Mouse (Mus musculus): Measurements from ENCODE around the gene Ptprd. TPM values are rescaled to one million over a fixed set of nuclear protein-coding genes. Genes with fewer than 3 reads are reported as not detected.

Ptprd gene
- polyA plus RNA-seq, 1 experiment from 2014 or later = 6.3 TPM

GRCm38 (mm10) chr4:76660146-76660545 is 1551.6 kb downstream of the Ptprd start:
- Histone ChIP-seq H3K4me1 (ENCODE audit: control insufficient read depth, low read depth, low read length) (no peaks in the 10 kb centered on the region), H3K27ac (ENCODE audit: low read length) (no peak overlapping the region), H3K4me3 (ENCODE audit: low read depth, low read length) (no peak overlapping the region), H3K9me3 (replicated peaks; ENCODE audit: control insufficient read depth, low read length) (no peaks in the 10 kb centered on the region), H3K36me3 (ENCODE audit: control insufficient read depth, insufficient read depth) (no peaks in the 10 kb centered on the region), H3K27me3 (ENCODE audit: control insufficient read depth, insufficient read depth, low read depth, low read length) (no peaks in the 10 kb centered on the region), H3K4me2 (ENCODE audit: low read depth, low read length) (no peak overlapping the region), H3K9ac (ENCODE audit: low read depth, low read length) (no peak overlapping the region)
- no peak for ATAC-seq (ENCODE audit: low read depth)
- 55% methylated on average over 2 of the region's 2 CpGs for WGBS (ENCODE audit: insufficient replicate concordance)

GRCm38 (mm10) chr4:76656734-76657133 is 1555.0 kb downstream of the Ptprd start:
- Histone ChIP-seq H3K9ac (ENCODE audit: low read depth, low read length) (no peak overlapping the region), H3K4me2 (ENCODE audit: low read depth, low read length) (no peak overlapping the region), H3K4me3 (ENCODE audit: low read depth, low read length) (no peak overlapping the region), H3K36me3 (ENCODE audit: control insufficient read depth, insufficient read depth) (no peaks in the 10 kb centered on the region), H3K27ac (ENCODE audit: low read length) (no peak overlapping the region), H3K4me1 (ENCODE audit: control insufficient read depth, low read depth, low read length) (no peaks in the 10 kb centered on the region), H3K27me3 (ENCODE audit: control insufficient read depth, insufficient read depth, low read depth, low read length) (no peaks in the 10 kb centered on the region), H3K9me3 (replicated peaks; ENCODE audit: control insufficient read depth, low read length) (no peaks in the 10 kb centered on the region)
- ATAC-seq (ENCODE audit: low read depth) = no peak
- WGBS (ENCODE audit: insufficient replicate concordance) = 70% methylated on average over 3 of the region's 3 CpGs

- Histone ChIP-seq H3K9ac (ENCODE audit: low read depth, low read length) (no peak overlapping the region), H3K36me3 (ENCODE audit: control insufficient read depth, insufficient read depth) (no peaks in the 10 kb centered on the region), H3K4me3 (ENCODE audit: low read depth, low read length) (no peak overlapping the region), H3K4me1 (ENCODE audit: control insufficient read depth, low read depth, low read length) (no peaks in the 10 kb centered on the region), H3K27me3 (ENCODE audit: control insufficient read depth, insufficient read depth, low read depth, low read length) (no peaks in the 10 kb centered on the region), H3K4me2 (ENCODE audit: low read depth, low read length) (no peak overlapping the region), H3K9me3 (replicated peaks; ENCODE audit: control insufficient read depth, low read length) (no peaks in the 10 kb centered on the region), H3K27ac (ENCODE audit: low read length) (no peak overlapping the region)
- no peak for ATAC-seq (ENCODE audit: low read depth)
- 72% methylated on average over 2 of the region's 2 CpGs for WGBS (ENCODE audit: insufficient replicate concordance)
Measured at GRCm38 (mm10) chr4:76652971-76653370, 1558.8 kb downstream of the Ptprd start.

GRCm38 (mm10) chr4:76621740-76622139 is 1590.0 kb downstream of the Ptprd start:
- no peak overlapping the region for H3K4me3 ChIP-seq (ENCODE audit: low read depth, low read length)
- 57% methylated on average over 7 of the region's 7 CpGs for WGBS (ENCODE audit: insufficient replicate concordance)
- H3K27ac ChIP-seq (ENCODE audit: low read length) = no peak overlapping the region
- no peak for ATAC-seq (ENCODE audit: low read depth)
- no peaks in the 10 kb centered on the region for H3K36me3 ChIP-seq (ENCODE audit: control insufficient read depth, insufficient read depth)
- no peaks in the 10 kb centered on the region for H3K9me3 ChIP-seq (replicated peaks; ENCODE audit: control insufficient read depth, low read length)
- H3K9ac ChIP-seq (ENCODE audit: low read depth, low read length) = no peak overlapping the region
- H3K4me2 ChIP-seq (ENCODE audit: low read depth, low read length) = no peak overlapping the region
- no peaks in the 10 kb centered on the region for H3K4me1 ChIP-seq (ENCODE audit: control insufficient read depth, low read depth, low read length)
- H3K27me3 ChIP-seq (ENCODE audit: control insufficient read depth, insufficient read depth, low read depth, low read length) = no peaks in the 10 kb centered on the region

- Histone ChIP-seq H3K9me3 (replicated peaks; ENCODE audit: control insufficient read depth, low read length) (no peaks in the 10 kb centered on the region), H3K4me1 (ENCODE audit: control insufficient read depth, low read depth, low read length) (no peaks in the 10 kb centered on the region), H3K9ac (ENCODE audit: low read depth, low read length) (no peak overlapping the region), H3K27ac (ENCODE audit: low read length) (no peak overlapping the region), H3K4me3 (ENCODE audit: low read depth, low read length) (no peak overlapping the region), H3K27me3 (ENCODE audit: control insufficient read depth, insufficient read depth, low read depth, low read length) (no peaks in the 10 kb centered on the region), H3K4me2 (ENCODE audit: low read depth, low read length) (no peak overlapping the region), H3K36me3 (ENCODE audit: control insufficient read depth, insufficient read depth) (no peaks in the 10 kb centered on the region)
- no peak for ATAC-seq (ENCODE audit: low read depth)
- WGBS (ENCODE audit: insufficient replicate concordance) = 80% methylated on average over 6 of the region's 6 CpGs
Measured at GRCm38 (mm10) chr4:76616614-76617013, 1595.1 kb downstream of the Ptprd start.

- no peak overlapping the region for H3K9ac ChIP-seq (ENCODE audit: low read depth, low read length)
- WGBS (ENCODE audit: insufficient replicate concordance) = 50% methylated on average over 7 of the region's 7 CpGs
Measured at GRCm38 (mm10) chr4:76608246-76608645, 1603.5 kb downstream of the Ptprd start.

GRCm38 (mm10) chr4:76606808-76607207 is 1605.0 kb downstream of the Ptprd start:
- no peak overlapping the region for H3K4me2 ChIP-seq (ENCODE audit: low read depth, low read length)
- H3K36me3 ChIP-seq (ENCODE audit: control insufficient read depth, insufficient read depth) = no peaks in the 10 kb centered on the region
- H3K9ac ChIP-seq (ENCODE audit: low read depth, low read length) = no peak overlapping the region
- 9% methylated on average over 2 of the region's 2 CpGs for WGBS (ENCODE audit: insufficient replicate concordance)
- H3K9me3 ChIP-seq (replicated peaks; ENCODE audit: control insufficient read depth, low read length) = no peaks in the 10 kb centered on the region
- H3K27ac ChIP-seq (ENCODE audit: low read length) = no peak overlapping the region
- H3K4me1 ChIP-seq (ENCODE audit: control insufficient read depth, low read depth, low read length) = no peaks in the 10 kb centered on the region
- no peak for ATAC-seq (ENCODE audit: low read depth)
- H3K4me3 ChIP-seq (ENCODE audit: low read depth, low read length) = no peak overlapping the region
- no peaks in the 10 kb centered on the region for H3K27me3 ChIP-seq (ENCODE audit: control insufficient read depth, insufficient read depth, low read depth, low read length)

More at GRCm38 (mm10) chr4:76608246-76608645, 1603.5 kb downstream of the Ptprd start:
- Histone ChIP-seq H3K4me3 (ENCODE audit: low read depth, low read length) (no peak overlapping the region), H3K27ac (ENCODE audit: low read length) (no peak overlapping the region), H3K27me3 (ENCODE audit: control insufficient read depth, insufficient read depth, low read depth, low read length) (no peaks in the 10 kb centered on the region), H3K4me2 (ENCODE audit: low read depth, low read length) (no peak overlapping the region), H3K9me3 (replicated peaks; ENCODE audit: control insufficient read depth, low read length) (no peaks in the 10 kb centered on the region), H3K4me1 (ENCODE audit: control insufficient read depth, low read depth, low read length) (no peaks in the 10 kb centered on the region), H3K36me3 (ENCODE audit: control insufficient read depth, insufficient read depth) (no peaks in the 10 kb centered on the region)
- ATAC-seq (ENCODE audit: low read depth) = no peak

- no peaks in the 10 kb centered on the region for H3K9me3 ChIP-seq (replicated peaks; ENCODE audit: control insufficient read depth, low read length)
- no peak overlapping the region for H3K4me3 ChIP-seq (ENCODE audit: low read depth, low read length)
- no peaks in the 10 kb centered on the region for H3K4me1 ChIP-seq (ENCODE audit: control insufficient read depth, low read depth, low read length)
- H3K4me2 ChIP-seq (ENCODE audit: low read depth, low read length) = no peak overlapping the region
- no peak overlapping the region for H3K9ac ChIP-seq (ENCODE audit: low read depth, low read length)
- no peaks in the 10 kb centered on the region for H3K36me3 ChIP-seq (ENCODE audit: control insufficient read depth, insufficient read depth)
- H3K27ac ChIP-seq (ENCODE audit: low read length) = no peak overlapping the region
- WGBS (ENCODE audit: insufficient replicate concordance) = 74% methylated on average over 1 of the region's 1 CpGs
- no peaks in the 10 kb centered on the region for H3K27me3 ChIP-seq (ENCODE audit: control insufficient read depth, insufficient read depth, low read depth, low read length)
- ATAC-seq (ENCODE audit: low read depth) = no peak
Measured at GRCm38 (mm10) chr4:76590722-76591121, 1621.0 kb downstream of the Ptprd start.

GRCm38 (mm10) chr4:76583025-76583424 is 1628.7 kb downstream of the Ptprd start:
- Histone ChIP-seq H3K27ac (ENCODE audit: low read length) (no peak overlapping the region), H3K9me3 (replicated peaks; ENCODE audit: control insufficient read depth, low read length) (no peaks in the 10 kb centered on the region), H3K4me2 (ENCODE audit: low read depth, low read length) (no peak overlapping the region), H3K9ac (ENCODE audit: low read depth, low read length) (no peak overlapping the region), H3K4me3 (ENCODE audit: low read depth, low read length) (no peak overlapping the region), H3K27me3 (ENCODE audit: control insufficient read depth, insufficient read depth, low read depth, low read length) (no peaks in the 10 kb centered on the region), H3K36me3 (ENCODE audit: control insufficient read depth, insufficient read depth) (no peaks in the 10 kb centered on the region), H3K4me1 (ENCODE audit: control insufficient read depth, low read depth, low read length) (no peaks in the 10 kb centered on the region)
- 63% methylated on average over 3 of the region's 3 CpGs for WGBS (ENCODE audit: insufficient replicate concordance)
- ATAC-seq (ENCODE audit: low read depth) = no peak

GRCm38 (mm10) chr4:76566006-76566405 is 1645.8 kb downstream of the Ptprd start:
- ATAC-seq (ENCODE audit: low read depth) = no peak
- H3K27me3 ChIP-seq (ENCODE audit: control insufficient read depth, insufficient read depth, low read depth, low read length) = no peaks in the 10 kb centered on the region
- no peak overlapping the region for H3K4me3 ChIP-seq (ENCODE audit: low read depth, low read length)
- no peaks in the 10 kb centered on the region for H3K4me1 ChIP-seq (ENCODE audit: control insufficient read depth, low read depth, low read length)
- no peaks in the 10 kb centered on the region for H3K36me3 ChIP-seq (ENCODE audit: control insufficient read depth, insufficient read depth)
- H3K9ac ChIP-seq (ENCODE audit: low read depth, low read length) = no peak overlapping the region
- no peak overlapping the region for H3K4me2 ChIP-seq (ENCODE audit: low read depth, low read length)
- no peaks in the 10 kb centered on the region for H3K9me3 ChIP-seq (replicated peaks; ENCODE audit: control insufficient read depth, low read length)
- no peak overlapping the region for H3K27ac ChIP-seq (ENCODE audit: low read length)

Measured in liver, embryonic 16.5 days (tissue).